Mouse (Mus musculus): Measurements from ENCODE around the gene Rap1gds1. TPM values are rescaled to one million over a fixed set of nuclear protein-coding genes. Genes with fewer than 3 reads are reported as not detected.

The Rap1gds1 gene
- polyA plus RNA-seq, 1 experiment from 2014 or later = 56.8 TPM

GRCm38 (mm10) chr3:138926161-138926560 is 148.8 kb downstream of the Rap1gds1 start:
- H3K36me3 ChIP-seq = peaks cover 33% of the 10 kb centered on the region
- no peak overlapping the region for H3K27ac ChIP-seq
- no peak overlapping the region for H3K4me2 ChIP-seq (replicated peaks)
- H3K9ac ChIP-seq (replicated peaks) = no peak overlapping the region
- ATAC-seq = no peak
- no peaks in the 10 kb centered on the region for H3K4me1 ChIP-seq (replicated peaks)
- no peaks in the 10 kb centered on the region for H3K9me3 ChIP-seq
- WGBS = 83% methylated on average over 8 of the region's 8 CpGs
- no peak overlapping the region for H3K4me3 ChIP-seq (replicated peaks)
- H3K27me3 ChIP-seq = no peaks in the 10 kb centered on the region

- H3K27ac ChIP-seq = no peak overlapping the region
- ATAC-seq = no peak
- 93% methylated on average over 4 of the region's 4 CpGs for WGBS
- H3K9ac ChIP-seq (replicated peaks) = no peak overlapping the region
- no peaks in the 10 kb centered on the region for H3K9me3 ChIP-seq
- H3K27me3 ChIP-seq = no peaks in the 10 kb centered on the region
- H3K4me3 ChIP-seq (replicated peaks) = no peak overlapping the region
- H3K4me2 ChIP-seq (replicated peaks) = no peak overlapping the region
- no peaks in the 10 kb centered on the region for H3K36me3 ChIP-seq
- no peaks in the 10 kb centered on the region for H3K4me1 ChIP-seq (replicated peaks)
These were observed 156.8 kb downstream of the Rap1gds1 start for GRCm38 (mm10) chr3:138918241-138918640.

GRCm38 (mm10) chr3:138917016-138917415 is 158.0 kb downstream of the Rap1gds1 start:
- H3K4me2 ChIP-seq (replicated peaks) = no peak overlapping the region
- no peaks in the 10 kb centered on the region for H3K4me1 ChIP-seq (replicated peaks)
- no peak for ATAC-seq
- no peak overlapping the region for H3K9ac ChIP-seq (replicated peaks)
- no peak overlapping the region for H3K27ac ChIP-seq
- no peaks in the 10 kb centered on the region for H3K36me3 ChIP-seq
- whole genome bisulfite sequencing = 86% methylated on average over 4 of the region's 4 CpGs
- no peak overlapping the region for H3K4me3 ChIP-seq (replicated peaks)
- H3K27me3 ChIP-seq = no peaks in the 10 kb centered on the region
- no peaks in the 10 kb centered on the region for H3K9me3 ChIP-seq

- H3K4me2 ChIP-seq (replicated peaks) = no peak overlapping the region
- no peak for ATAC-seq
- no peaks in the 10 kb centered on the region for H3K4me1 ChIP-seq (replicated peaks)
- no peak overlapping the region for H3K27ac ChIP-seq
- no peak overlapping the region for H3K9ac ChIP-seq (replicated peaks)
- WGBS = 94% methylated on average over 4 of the region's 4 CpGs
- H3K4me3 ChIP-seq (replicated peaks) = no peak overlapping the region
- H3K9me3 ChIP-seq = no peaks in the 10 kb centered on the region
- H3K36me3 ChIP-seq = no peaks in the 10 kb centered on the region
- H3K27me3 ChIP-seq = no peaks in the 10 kb centered on the region
These were observed 158.4 kb downstream of the Rap1gds1 start for GRCm38 (mm10) chr3:138916591-138916990.

GRCm38 (mm10) chr3:138914626-138915288 is 160.2 kb downstream of the Rap1gds1 start:
- Histone ChIP-seq H3K4me1 (replicated peaks) (no peaks in the 10 kb centered on the region), H3K9ac (replicated peaks) (no peak overlapping the region), H3K4me3 (replicated peaks) (no peak overlapping the region), H3K9me3 (no peaks in the 10 kb centered on the region), H3K36me3 (no peaks in the 10 kb centered on the region), H3K27me3 (no peaks in the 10 kb centered on the region), H3K4me2 (replicated peaks) (no peak overlapping the region), H3K27ac (no peak overlapping the region)
- ATAC-seq = no peak
- WGBS = 73% methylated on average over 8 of the region's 8 CpGs

- Histone ChIP-seq H3K9me3 (no peaks in the 10 kb centered on the region), H3K36me3 (no peaks in the 10 kb centered on the region), H3K27ac (no peak overlapping the region), H3K4me3 (replicated peaks) (no peak overlapping the region), H3K4me1 (replicated peaks) (no peaks in the 10 kb centered on the region), H3K9ac (replicated peaks) (no peak overlapping the region), H3K4me2 (replicated peaks) (no peak overlapping the region), H3K27me3 (no peaks in the 10 kb centered on the region)
- no peak for ATAC-seq
- 91% methylated on average over 8 of the region's 8 CpGs for WGBS
These were observed 162.5 kb downstream of the Rap1gds1 start for GRCm38 (mm10) chr3:138912504-138912903.

GRCm38 (mm10) chr3:138909313-138909712 is 165.7 kb downstream of the Rap1gds1 start:
- Histone ChIP-seq H3K36me3 (no peaks in the 10 kb centered on the region), H3K4me3 (replicated peaks) (no peak overlapping the region), H3K9ac (replicated peaks) (no peak overlapping the region), H3K27ac (no peak overlapping the region), H3K4me2 (replicated peaks) (no peak overlapping the region), H3K4me1 (replicated peaks) (peaks cover 8% of the 10 kb centered on the region), H3K27me3 (no peaks in the 10 kb centered on the region; the same call in 1 of the 2 replicates), H3K9me3 (no peaks in the 10 kb centered on the region)
- 81% methylated on average over 2 of the region's 2 CpGs for WGBS
- ATAC-seq = no peak

- 33% methylated on average over 17 of the region's 17 CpGs for WGBS
- no peaks in the 10 kb centered on the region for H3K9me3 ChIP-seq
- H3K9ac ChIP-seq (replicated peaks) = no peak overlapping the region
- no peak overlapping the region for H3K4me2 ChIP-seq (replicated peaks)
- no peak overlapping the region for H3K27ac ChIP-seq
- peak; percentile 74 for ATAC-seq
- peaks cover 18% of the 10 kb centered on the region for H3K36me3 ChIP-seq
- H3K4me1 ChIP-seq (replicated peaks) = peaks cover 8% of the 10 kb centered on the region
- H3K27me3 ChIP-seq = no peaks in the 10 kb centered on the region; the same call in none of the 2 replicates
- no peak overlapping the region for H3K4me3 ChIP-seq (replicated peaks)
These were observed 168.7 kb downstream of the Rap1gds1 start for GRCm38 (mm10) chr3:138906112-138906880.

- Histone ChIP-seq H3K36me3 (peaks cover 24% of the 10 kb centered on the region), H3K9ac (replicated peaks) (no peak overlapping the region), H3K4me1 (replicated peaks) (peaks cover 8% of the 10 kb centered on the region), H3K4me3 (replicated peaks) (no peak overlapping the region), H3K9me3 (no peaks in the 10 kb centered on the region), H3K27me3 (no peaks in the 10 kb centered on the region; the same call in none of the 2 replicates), H3K4me2 (replicated peaks) (no peak overlapping the region), H3K27ac (0 out of 2 replicates have a peak overlapping the region, but pooled peaks have one; percentile 25)
- ATAC-seq = 0 out of 2 replicates have a peak, but pooled peaks have one; percentile 9
- WGBS = 31% methylated on average over 7 of the region's 7 CpGs
These were observed 169.3 kb downstream of the Rap1gds1 start for GRCm38 (mm10) chr3:138905678-138906077.

GRCm38 (mm10) chr3:138900571-138901141 is 174.3 kb downstream of the Rap1gds1 start:
- ATAC-seq = no peak
- no peaks in the 10 kb centered on the region; the same call in 1 of the 2 replicates for H3K27me3 ChIP-seq
- no peak overlapping the region for H3K4me3 ChIP-seq (replicated peaks)
- peaks cover 3% of the 10 kb centered on the region for H3K4me1 ChIP-seq (replicated peaks)
- no peak overlapping the region for H3K27ac ChIP-seq
- WGBS = 89% methylated on average over 9 of the region's 9 CpGs
- H3K36me3 ChIP-seq = peaks cover 60% of the 10 kb centered on the region
- H3K9ac ChIP-seq (replicated peaks) = no peak overlapping the region
- 0 out of 2 replicates have a peak, but pooled peaks cover 4% of the 10 kb centered on the region for H3K9me3 ChIP-seq
- no peak overlapping the region for H3K4me2 ChIP-seq (replicated peaks)

- H3K9ac ChIP-seq (replicated peaks) = no peak overlapping the region
- no peak overlapping the region for H3K4me3 ChIP-seq (replicated peaks)
- H3K4me2 ChIP-seq (replicated peaks) = no peak overlapping the region
- H3K27me3 ChIP-seq = no peaks in the 10 kb centered on the region
- no peak overlapping the region for H3K27ac ChIP-seq
- H3K4me1 ChIP-seq (replicated peaks) = peaks cover 17% of the 10 kb centered on the region
- ATAC-seq = no peak
- 0 out of 2 replicates have a peak, but pooled peaks cover 4% of the 10 kb centered on the region for H3K9me3 ChIP-seq
- 96% methylated on average over 8 of the region's 8 CpGs for WGBS
- peaks cover 57% of the 10 kb centered on the region for H3K36me3 ChIP-seq
These were observed 176.9 kb downstream of the Rap1gds1 start for GRCm38 (mm10) chr3:138898055-138898454.

GRCm38 (mm10) chr3:138897500-138897899 is 177.5 kb downstream of the Rap1gds1 start:
- Histone ChIP-seq H3K27me3 (no peaks in the 10 kb centered on the region), H3K36me3 (peaks cover 53% of the 10 kb centered on the region), H3K27ac (no peak overlapping the region), H3K4me1 (replicated peaks) (peaks cover 17% of the 10 kb centered on the region), H3K4me3 (replicated peaks) (no peak overlapping the region), H3K4me2 (replicated peaks) (no peak overlapping the region), H3K9ac (replicated peaks) (no peak overlapping the region), H3K9me3 (0 out of 2 replicates have a peak, but pooled peaks cover 4% of the 10 kb centered on the region)
- 86% methylated on average over 11 of the region's 11 CpGs for WGBS
- ATAC-seq = no peak

Measured in midbrain, embryonic 13.5 days (tissue).